Mouse (Mus musculus): ENCODE measurements at regions not wholly inside any gene's neighbourhood (a gene's known extent, or its start where the extent isn't known, plus 50 kb on each side); places are given as distances from the start of the nearest gene placed in this dataset.
"Not testable (repeated sequence)": the region's sequence is repeated elsewhere in the genome, so short reads cannot be mapped to it uniquely, and the experiment has no call there.

GRCm38 (mm10) chr14:96681740-96682139 lies 162.8 kb upstream of the Klhl1 start:
- Histone ChIP-seq H3K27ac (no peak overlapping the region), H3K4me3 (no peak overlapping the region)
- no peak for TF ChIP-seq CTCF (IDR thresholded peaks at IDR 0.05)
- no peak for DNase-seq (ENCODE audit: extremely low spot score in 1 of 2, low spot score in 2 of 2)
- intact Hi-C loops (cut with DNase I): no loop called here

- intact Hi-C loops (cut with DNase I): no loop called here
- DNase-seq (ENCODE audit: extremely low spot score in 1 of 2, low spot score in 2 of 2): no peak
- H3K27ac ChIP-seq: no peak overlapping the region
- no peak for TF ChIP-seq CTCF (IDR thresholded peaks at IDR 0.05)
- H3K4me3 ChIP-seq: no peak overlapping the region
These were observed 157.3 kb upstream of the Klhl1 start for GRCm38 (mm10) chr14:96676213-96676612.

GRCm38 (mm10) chr14:96668635-96669034 lies 149.7 kb upstream of the Klhl1 start:
- no peak overlapping the region for H3K4me3 ChIP-seq
- no peak for TF ChIP-seq CTCF (IDR thresholded peaks at IDR 0.05)
- intact Hi-C loops (cut with DNase I): no loop called here
- H3K27ac ChIP-seq: no peak overlapping the region
- no peak for DNase-seq (ENCODE audit: extremely low spot score in 1 of 2, low spot score in 2 of 2)

GRCm38 (mm10) chr14:96656500-96656899 lies 137.6 kb upstream of the Klhl1 start:
- DNase-seq (ENCODE audit: extremely low spot score in 1 of 2, low spot score in 2 of 2): no peak
- TF ChIP-seq CTCF (IDR thresholded peaks at IDR 0.05): no peak
- Histone ChIP-seq H3K4me3 (no peak overlapping the region), H3K27ac (no peak overlapping the region)
- intact Hi-C loops (cut with DNase I): no loop called here

- DNase-seq (ENCODE audit: extremely low spot score in 1 of 2, low spot score in 2 of 2): no peak
- intact Hi-C loops (cut with DNase I): no loop called here
- no peak for TF ChIP-seq CTCF (IDR thresholded peaks at IDR 0.05)
- H3K27ac ChIP-seq: no peak overlapping the region
- H3K4me3 ChIP-seq: no peak overlapping the region
These were observed 111.4 kb upstream of the Klhl1 start for GRCm38 (mm10) chr14:96630291-96630690.

GRCm38 (mm10) chr14:96606736-96607135 lies 87.8 kb upstream of the Klhl1 start:
- DNase-seq (ENCODE audit: extremely low spot score in 1 of 2, low spot score in 2 of 2): no peak
- intact Hi-C loops (cut with DNase I): no loop called here
- H3K27ac ChIP-seq: no peak overlapping the region
- TF ChIP-seq CTCF (IDR thresholded peaks at IDR 0.05): no peak
- H3K4me3 ChIP-seq: no peak overlapping the region

GRCm38 (mm10) chr14:96601092-96601491 lies 82.2 kb upstream of the Klhl1 start:
- DNase-seq (ENCODE audit: extremely low spot score in 1 of 2, low spot score in 2 of 2); H3K27ac ChIP-seq; H3K4me3 ChIP-seq; intact Hi-C loops (cut with DNase I): not testable (repeated sequence)

- DNase-seq (ENCODE audit: extremely low spot score in 1 of 2, low spot score in 2 of 2): no peak
- H3K4me3 ChIP-seq: no peak overlapping the region
- no peak overlapping the region for H3K27ac ChIP-seq
- intact Hi-C loops (cut with DNase I): no loop called here
- TF ChIP-seq CTCF (IDR thresholded peaks at IDR 0.05): no peak
These were observed 73.1 kb upstream of the Klhl1 start for GRCm38 (mm10) chr14:96592051-96592450.

Small RNAs in the stretch of these regions (microRNA-seq; reads per million reads assigned to microRNA genes)
- gene Gm27441: 0 reads per million in 2 experiments

All from left cerebral cortex, adult 2 months (tissue).